8 mouse cellular contexts compared by ENCODE assay signal in genomic region chr3:78988120-78988519, GRCm38 (mm10).
DNase-seq lines count a peak whose midpoint lies in the region; ATAC-seq and TF ChIP-seq lines count a peak whose summit lies in the region.

No protein-coding gene starts in this region.

- H3K4me1 ChIP-seq in lung, adult 2 months (ENCODE audit: control insufficient read depth, insufficient read depth, low read length), result peaks cover 8% of the 10 kb centered on the region

- peak; percentile 47; the same call in 1 of the 2 replicates for ATAC-seq in frontal cortex, adult (ENCODE audit: low TSS enrichment)

- WGBS in lung, adult 2 months, result 38% methylated on average over 2 of the region's 2 CpGs

- TF ChIP-seq POLR2A in lung, adult 2 months (IDR thresholded peaks at IDR 0.05; ENCODE audit: borderline replicate concordance, extremely low read depth, low read depth, low read length), result no peak

- H3K4me3 ChIP-seq in lung, adult 2 months (replicated peaks; ENCODE audit: extremely low read depth, low read depth, low read length), result no peak overlapping the region

- DNase-seq in frontal cortex, adult 2 months (ENCODE audit: extremely low spot score in 1 of 2, low spot score in 1 of 2), result no peak
- DNase-seq in lung, adult 18-20 months, result peak; percentile 32 to 35
- no peak for DNase-seq in lung, adult 2 months
- DNase-seq in heart, postnatal 4 days, result peak; percentile 45
- DNase-seq in lung, postnatal 36 days, result peak; percentile 68
- DNase-seq in layer of hippocampus, postnatal 14 days (ENCODE audit: low spot score in 2 of 2), result no peak
- no peak for DNase-seq in embryo, embryonic 10.5 days (ENCODE audit: low spot score)

- TF ChIP-seq CTCF in lung, adult 2 months (IDR thresholded peaks at IDR 0.05; ENCODE audit: insufficient read depth, low read length), result no peak

Comparison
In these comparisons a context has a peak if more than half of its experiments do, and no peak if none do; other contexts are left out.
1. DNase-seq: peak in lung, adult 18-20 months (2 of 2), heart, postnatal 4 days (single experiment) and lung, postnatal 36 days (single experiment); none in frontal cortex, adult 2 months (0 of 2), lung, adult 2 months (single experiment), layer of hippocampus, postnatal 14 days (0 of 2) and embryo, embryonic 10.5 days (single experiment).